Mouse (Mus musculus): ENCODE data around the gene Gm28576. TPM values are rescaled to one million over a fixed set of nuclear protein-coding genes. Genes with fewer than 3 reads are reported as not detected.
"Not testable (repeated sequence)": the region's sequence is repeated elsewhere in the genome, so short reads cannot be mapped to it uniquely, and the experiment has no call there.

Gm28576 gene
- total RNA-seq (2021): not detected

DNA sequence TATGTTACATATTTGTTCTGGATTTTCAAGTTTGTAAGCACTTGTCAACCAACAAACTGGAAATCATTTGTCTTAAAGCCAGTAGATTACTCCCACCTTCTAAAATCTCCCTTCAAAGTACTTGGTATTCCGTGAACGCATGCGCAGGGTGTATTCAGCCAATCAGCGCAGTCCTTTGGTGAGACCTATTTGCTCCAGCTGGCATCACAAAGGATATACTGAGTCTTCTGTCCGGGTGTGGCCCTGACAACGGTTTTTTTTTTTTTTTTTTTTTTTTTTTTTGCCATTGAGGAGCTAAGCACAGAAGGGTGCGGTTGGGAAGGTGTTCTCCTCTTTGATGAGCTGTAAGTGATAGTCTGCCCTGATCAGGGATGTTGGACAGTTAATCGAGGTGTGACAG, at the start of gene Gm28576:
Gm28576 (plus strand) TSS at position 301 of the 400 bp plus-strand sequence.
- intact Hi-C loops (cut with DNase I); DNase-seq (ENCODE audit: extremely low spot score in 1 of 2, low spot score in 2 of 2): not testable (repeated sequence)

Other genes with a start within 250 kb of the Gm28576 start
- gene Gm20826, start 84.5 kb upstream of the Gm28576 start, total RNA-seq (2021): under 1 TPM; 0.10 to 0.28 TPM

Data from left cerebral cortex, postnatal 10 days (tissue).